Mouse (Mus musculus) liver, embryonic 13.5 days (tissue): Measurements from ENCODE around the gene Tomm5. TPM values are rescaled to one million over a fixed set of nuclear protein-coding genes. Genes with fewer than 3 reads are reported as not detected.
A peak's percentile ranks its signal among the peaks of the same experiment; 100 is the strongest.
"Not testable (repeated sequence)": the region's sequence is repeated elsewhere in the genome, so short reads cannot be mapped to it uniquely, and the experiment has no call there.

Experiments used
- ATAC-seq: fragments of 200-750 bp; cut with Nextera tagmentation; 2 replicates; pipeline ENCODE4 v1.8.0; 2017; ENCODE audit warnings: low read depth, mild to moderate bottlenecking, moderate number of reproducible peaks, moderate library complexity
- DNase-seq: peaks from one replicate; pipeline ENCODE4 v3.0.0; 2022
- H3K27ac ChIP-seq: fragments of 300-500 bp; sonication (generic); 2 replicates; pipeline ENCODE4 v1.5.1; 2015; ENCODE audit warnings: moderate library complexity, mild to moderate bottlenecking, inconsistent platforms
- H3K27me3 ChIP-seq: fragments of 300-500 bp; sonication (generic); 2 replicates; pipeline ENCODE4 v1.6.1; 2015; ENCODE audit warnings: mild to moderate bottlenecking, inconsistent platforms
- H3K36me3 ChIP-seq: fragments of 300-500 bp; sonication (generic); 2 replicates; pipeline ENCODE4 v1.6.1; 2015; ENCODE audit warnings: mild to moderate bottlenecking, inconsistent platforms
- H3K4me1 ChIP-seq: fragments of 300-500 bp; sonication (generic); replicated peaks from 2 replicates; pipeline ENCODE4 v1.6.1; 2015; ENCODE audit warnings: inconsistent platforms
- H3K4me2 ChIP-seq: fragments of 300-500 bp; sonication (generic); 2 replicates; pipeline ENCODE4 v1.6.1; 2015; ENCODE audit warnings: inconsistent platforms, mild to moderate bottlenecking, moderate library complexity
- H3K4me3 ChIP-seq: fragments of 300-500 bp; sonication (generic); replicated peaks from 2 replicates; pipeline ENCODE4 v1.5.1; 2015; ENCODE audit warnings: mild to moderate bottlenecking, inconsistent platforms
- H3K9ac ChIP-seq: fragments of 300-500 bp; sonication (generic); 2 replicates; pipeline ENCODE4 v1.6.1; 2015; ENCODE audit warnings: mild to moderate bottlenecking, inconsistent platforms
- H3K9me3 ChIP-seq: fragments of 300-500 bp; sonication (generic); replicated peaks from 2 replicates; pipeline ENCODE4 v1.6.1; 2016; ENCODE audit warnings: inconsistent platforms
- WGBS: fragments of 180-500 bp; shearing (Covaris S2); methylation state at CpG from one replicate; pipeline ENCODE4 v1.1.7; 2015; ENCODE audit not compliant: insufficient replicate concordance; 5-methylcytosine and 5-hydroxymethylcytosine counted together
- polyA plus RNA-seq: library from polyadenylated mRNA; unstranded; fragments of >200 nt; fragmentation: Nextera tagmentation; extraction: Ambion mirVana; gene quantifications from 2 replicates; pipeline ENCODE4 v1.2.1, GENCODE M21; 2015

Tomm5 gene
- polyA plus RNA-seq, 1 experiment from 2014 or later, result 263 TPM

DNA sequence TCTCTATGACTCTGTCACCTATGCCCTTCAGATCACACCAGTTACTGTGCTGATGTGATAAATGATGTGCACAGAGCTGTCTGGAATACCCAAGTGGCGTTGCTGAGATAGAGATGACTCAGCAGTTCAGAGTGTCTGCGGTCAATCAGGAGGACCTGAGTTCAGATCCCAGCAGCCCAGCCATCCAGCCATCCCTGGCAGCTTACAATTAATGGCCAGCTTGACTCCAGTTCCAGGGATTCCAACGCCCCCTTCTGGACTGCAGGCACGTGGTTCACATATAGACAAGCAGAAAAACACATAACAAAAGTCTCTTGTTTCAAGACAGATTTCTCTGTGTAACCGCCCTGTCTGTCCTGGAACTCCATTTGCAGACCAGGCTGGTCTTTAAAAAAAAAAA, 1.5 kb downstream of the Tomm5 start:
- no peaks in the 10 kb centered on the region for H3K9me3 ChIP-seq
- peak overlapping the region; percentile 80 for H3K4me2 ChIP-seq
- no peaks in the 10 kb centered on the region for H3K27me3 ChIP-seq
- ATAC-seq (no peak), DNase-seq (peak; percentile 21)
- peak overlapping the region; percentile 78 for H3K4me3 ChIP-seq
- H3K4me1 ChIP-seq, result peaks cover 31% of the 10 kb centered on the region
- H3K36me3 ChIP-seq, result peaks cover 42% of the 10 kb centered on the region
- no peak overlapping the region for H3K27ac ChIP-seq
- peak overlapping the region; percentile 84 for H3K9ac ChIP-seq
- 36% methylated on average over 5 of the region's 5 CpGs for WGBS

DNA sequence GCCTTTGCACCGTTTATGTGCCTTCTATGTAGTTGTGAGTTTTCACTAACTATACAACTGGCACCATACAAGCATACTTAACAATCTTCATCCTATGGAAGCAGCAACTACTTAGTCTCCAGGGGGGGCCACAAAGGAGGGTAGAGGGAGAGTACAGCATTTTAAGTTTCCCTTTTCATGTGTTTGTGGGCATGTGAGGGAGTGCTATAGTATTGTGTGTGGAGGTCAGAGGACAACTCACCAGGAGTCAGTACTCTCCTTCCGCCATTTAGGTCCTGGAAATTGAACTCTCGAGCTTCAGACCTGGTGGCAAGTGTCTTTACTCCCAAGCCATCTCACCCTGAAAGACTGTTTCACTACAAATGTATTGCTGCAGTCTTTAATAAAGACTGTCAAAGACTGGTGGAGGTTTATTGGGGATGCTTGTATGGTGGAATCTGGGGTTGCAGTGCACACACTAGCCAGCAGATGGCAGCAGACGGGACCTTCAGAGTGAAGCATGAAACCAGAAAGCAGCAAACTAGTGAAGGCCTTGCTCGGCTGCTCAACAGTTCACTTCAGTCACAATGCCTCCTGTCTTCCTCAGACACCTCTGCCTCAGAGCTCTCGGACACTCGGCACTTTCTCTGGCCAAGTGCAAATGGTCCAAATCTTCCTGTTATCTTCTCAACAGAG, 10.6 kb downstream of the Tomm5 start:
- Histone ChIP-seq H3K4me1 (peaks cover 7% of the 10 kb centered on the region; the same call in 1 of the 2 replicates), H3K4me3 (no peak overlapping the region), H3K27me3 (peaks cover 5% of the 10 kb centered on the region; the same call in 1 of the 2 replicates), H3K9me3 (no peaks in the 10 kb centered on the region), H3K27ac (no peak overlapping the region), H3K36me3 (peaks cover 4% of the 10 kb centered on the region), H3K4me2 (no peak overlapping the region), H3K9ac (no peak overlapping the region)
- peak; percentile 49 for DNase-seq
- WGBS, result 24% methylated on average over 7 of the region's 7 CpGs
- ATAC-seq, result 0 out of 2 replicates have a peak, but pooled peaks have one; percentile 39

DNA sequence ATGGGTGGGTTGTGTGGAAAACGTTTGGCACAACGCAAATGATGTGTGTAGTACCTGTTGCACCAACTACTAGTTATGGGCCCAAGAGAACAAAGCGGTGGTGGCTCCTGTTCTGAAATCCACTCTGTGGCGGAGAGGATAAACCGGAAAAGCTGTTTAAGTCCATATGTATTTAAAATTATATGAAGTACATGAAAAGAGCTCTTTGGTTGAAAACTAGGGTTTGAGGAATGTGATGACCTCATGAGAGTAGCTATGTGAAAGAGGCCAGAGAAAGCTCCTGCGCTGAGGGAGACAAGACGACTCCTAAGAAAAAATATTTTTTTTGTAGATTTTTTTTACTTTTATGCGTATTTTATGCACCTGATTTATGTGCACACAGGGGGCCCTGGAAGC, 23.0 kb downstream of the Tomm5 start:
- ATAC-seq (no peak), DNase-seq (no peak)
- 47% methylated on average over 8 of the region's 8 CpGs for WGBS
- peaks cover 61% of the 10 kb centered on the region for H3K4me1 ChIP-seq
- no peaks in the 10 kb centered on the region for H3K9me3 ChIP-seq
- no peaks in the 10 kb centered on the region for H3K36me3 ChIP-seq
- H3K27me3 ChIP-seq, result no peaks in the 10 kb centered on the region
- H3K9ac ChIP-seq, result peak overlapping the region; percentile 51
- peak overlapping the region; percentile 92 for H3K4me3 ChIP-seq
- peak overlapping the region; percentile 100 for H3K4me2 ChIP-seq
- H3K27ac ChIP-seq, result peak overlapping the region; percentile 44

DNA sequence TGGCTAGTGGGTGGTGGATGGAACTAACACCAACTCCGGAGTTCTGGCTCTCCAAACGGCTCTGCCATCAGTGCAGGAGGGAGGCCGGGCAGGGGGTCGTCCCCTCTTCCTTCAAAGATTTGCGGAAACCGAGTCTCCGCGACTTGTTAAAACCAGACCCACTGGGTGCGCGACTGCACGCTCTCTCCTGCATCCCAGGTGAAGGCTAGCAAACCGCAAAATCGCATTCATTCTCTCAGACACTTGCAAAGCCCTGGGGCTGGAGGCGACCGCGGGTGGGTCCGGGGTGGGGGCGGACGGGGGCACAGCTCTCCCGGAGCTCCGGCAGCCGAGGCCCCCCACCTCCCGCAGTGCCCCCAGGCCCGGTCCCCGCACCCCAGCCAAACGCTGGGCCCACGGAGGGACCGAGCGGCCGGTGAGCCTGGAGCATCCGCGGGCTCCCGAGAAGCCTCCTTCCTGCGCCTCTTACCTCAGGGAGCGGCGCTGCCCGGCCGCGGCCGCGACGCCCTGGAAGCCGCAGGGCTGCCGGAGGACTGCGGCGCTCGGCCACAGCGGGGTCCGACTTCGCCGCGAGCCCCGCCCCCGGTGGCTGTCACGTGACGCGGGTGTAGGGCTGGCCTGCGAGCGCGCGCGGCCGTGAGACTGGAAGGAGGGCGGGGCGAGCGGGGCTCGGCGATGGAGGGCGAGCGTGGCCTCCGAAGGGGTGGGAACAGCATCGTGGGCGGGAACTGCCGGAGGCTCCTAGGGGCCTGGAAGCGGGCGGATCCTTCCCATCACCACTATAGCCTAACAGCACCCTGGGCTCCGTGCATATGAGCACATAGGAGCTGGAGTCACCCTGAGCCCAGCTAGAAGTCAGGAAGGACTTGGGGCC, 23.7 kb downstream of the Tomm5 start, which contains the start of gene Fbxo10:
Fbxo10 (minus strand) TSS at position 584 of the 874 bp plus-strand sequence.
- peaks cover 61% of the 10 kb centered on the region for H3K4me1 ChIP-seq
- under 1% methylated on average over 66 of the region's 77 CpGs for WGBS
- peak; percentile 96 for ATAC-seq

DNA sequence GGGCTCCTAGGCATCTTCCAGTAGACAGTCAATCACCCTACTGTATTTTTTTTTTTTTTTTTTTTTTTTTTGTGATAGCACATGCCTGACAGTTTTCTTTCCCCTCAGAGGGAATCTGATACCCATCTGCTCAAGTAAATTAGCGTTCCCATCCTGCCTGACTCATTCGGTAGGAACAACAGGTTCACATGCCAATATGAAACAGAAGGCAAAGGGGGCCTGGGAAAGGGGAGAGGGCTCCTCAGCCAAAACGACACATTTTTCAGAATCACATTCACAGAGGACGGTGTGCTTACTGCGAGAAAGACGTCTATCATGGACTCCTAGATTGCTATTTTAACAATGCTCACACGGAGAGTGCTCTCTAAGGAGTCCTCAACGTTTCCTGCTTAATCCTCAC, 24.4 kb downstream of the Tomm5 start:
- WGBS, result 8% methylated on average over 8 of the region's 8 CpGs
- Histone ChIP-seq H3K4me2 (peak overlapping the region; percentile 100), H3K27ac (no peak overlapping the region), H3K9me3 (no peaks in the 10 kb centered on the region), H3K4me3 (peak overlapping the region; percentile 92), H3K4me1 (peaks cover 61% of the 10 kb centered on the region), H3K36me3 (0 out of 2 replicates have a peak, but pooled peaks cover 5% of the 10 kb centered on the region), H3K9ac (peak overlapping the region; percentile 97), H3K27me3 (no peaks in the 10 kb centered on the region)
- no peak for ATAC-seq
- no peak for DNase-seq

More for the DNA sequence above, 23.7 kb downstream of the Tomm5 start, which contains the start of gene Fbxo10:
- Histone ChIP-seq H3K27ac (peak within 1 kb of the TSS; percentile 86), H3K36me3 (no peaks in the 10 kb centered on the region), H3K9me3 (no peaks in the 10 kb centered on the region), H3K27me3 (no peaks in the 10 kb centered on the region), H3K4me3 (peak within 1 kb of the TSS; percentile 92), H3K9ac (peak within 1 kb of the TSS; percentile 97), H3K4me2 (peak within 1 kb of the TSS; percentile 100)
- peak; percentile 91 for DNase-seq

DNA sequence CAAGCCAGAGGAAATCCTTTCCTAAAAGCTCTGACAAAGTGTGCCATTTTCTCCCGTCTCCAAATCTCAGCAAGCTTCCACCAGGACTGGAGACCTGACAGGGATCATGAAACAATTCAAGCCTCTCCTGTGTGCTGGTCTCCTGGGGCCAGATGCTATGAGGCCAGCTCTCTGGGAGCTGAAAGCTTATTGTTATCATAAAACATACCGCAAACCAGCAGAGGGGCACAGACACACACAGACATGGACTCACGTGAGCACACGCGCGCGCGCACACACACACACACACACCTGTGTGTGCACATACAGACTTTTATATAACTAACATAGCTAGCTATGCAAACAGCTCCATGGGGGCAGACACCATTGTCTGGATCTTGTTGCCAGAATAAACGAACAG, 25.0 kb downstream of the Tomm5 start:
- Histone ChIP-seq H3K9me3 (0 out of 2 replicates have a peak, but pooled peaks cover under 1% of the 10 kb centered on the region), H3K4me2 (peak overlapping the region; percentile 100), H3K27me3 (no peaks in the 10 kb centered on the region), H3K4me3 (peak overlapping the region; percentile 92), H3K36me3 (0 out of 2 replicates have a peak, but pooled peaks cover 6% of the 10 kb centered on the region), H3K9ac (0 out of 2 replicates have a peak overlapping the region, but pooled peaks have one; percentile 97), H3K4me1 (peaks cover 61% of the 10 kb centered on the region), H3K27ac (no peak overlapping the region)
- ATAC-seq (no peak), DNase-seq (no peak)
- 79% methylated on average over 9 of the region's 9 CpGs for WGBS

DNA sequence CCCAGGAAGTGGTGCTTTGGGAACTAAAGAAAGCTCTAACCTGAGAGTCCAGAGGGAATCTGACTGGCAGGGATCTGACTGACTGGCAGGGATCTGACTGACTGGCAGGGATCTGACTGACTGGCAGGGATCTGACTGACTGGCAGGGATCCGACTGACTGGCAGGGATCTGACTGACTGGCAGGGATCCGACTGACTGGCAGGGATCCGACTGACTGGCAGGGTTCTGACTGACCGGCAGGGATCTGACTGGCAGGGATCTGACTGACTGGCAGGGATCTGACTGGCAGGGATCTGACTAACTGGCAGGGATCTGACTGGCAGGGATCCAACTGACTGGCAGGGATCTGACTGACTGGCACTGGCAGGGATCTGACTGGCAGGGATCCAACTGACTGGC, 26.9 kb downstream of the Tomm5 start:
- H3K4me2 ChIP-seq, result not testable (repeated sequence)
- 78% methylated on average over 4 of the region's 4 CpGs for WGBS

DNA sequence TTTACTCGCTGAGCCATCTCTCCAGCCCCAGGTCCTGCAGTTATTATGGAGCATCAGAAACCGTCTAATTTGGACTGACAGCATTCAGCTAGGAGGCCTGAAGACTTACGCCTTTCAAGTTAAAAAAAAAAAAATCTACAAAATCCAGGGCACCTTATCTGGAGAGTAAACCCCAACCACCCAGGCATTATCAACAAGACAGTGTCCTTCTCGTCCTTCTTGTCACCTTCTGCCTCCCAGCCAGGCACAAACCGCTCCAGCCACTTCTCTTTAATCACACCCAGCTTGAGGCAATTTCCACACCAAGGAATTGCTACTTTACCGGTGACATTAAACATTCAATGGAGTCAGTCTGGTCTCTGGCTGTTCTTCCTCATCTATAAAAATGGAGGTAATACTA, 34.4 kb downstream of the Tomm5 start:
- Histone ChIP-seq H3K36me3 (peaks cover 4% of the 10 kb centered on the region; the same call in 1 of the 2 replicates), H3K4me1 (peaks cover 71% of the 10 kb centered on the region), H3K27me3 (no peaks in the 10 kb centered on the region), H3K9me3 (0 out of 2 replicates have a peak, but pooled peaks cover 4% of the 10 kb centered on the region), H3K9ac (peak overlapping the region; percentile 46; the same call in 1 of the 2 replicates), H3K4me2 (peak overlapping the region; percentile 25), H3K4me3 (no peak overlapping the region), H3K27ac (peak overlapping the region; percentile 84)
- 15% methylated on average over 6 of the region's 6 CpGs for WGBS
- DNase-seq (peak; percentile 62), ATAC-seq (peak; percentile 86)

More for the DNA sequence above, 26.9 kb downstream of the Tomm5 start:
- H3K4me1 ChIP-seq, result peaks cover 46% of the 10 kb centered on the region
- not testable (repeated sequence) for H3K27ac ChIP-seq, ATAC-seq, H3K4me3 ChIP-seq, H3K9ac ChIP-seq, H3K27me3 ChIP-seq, H3K9me3 ChIP-seq, H3K36me3 ChIP-seq, DNase-seq

DNA sequence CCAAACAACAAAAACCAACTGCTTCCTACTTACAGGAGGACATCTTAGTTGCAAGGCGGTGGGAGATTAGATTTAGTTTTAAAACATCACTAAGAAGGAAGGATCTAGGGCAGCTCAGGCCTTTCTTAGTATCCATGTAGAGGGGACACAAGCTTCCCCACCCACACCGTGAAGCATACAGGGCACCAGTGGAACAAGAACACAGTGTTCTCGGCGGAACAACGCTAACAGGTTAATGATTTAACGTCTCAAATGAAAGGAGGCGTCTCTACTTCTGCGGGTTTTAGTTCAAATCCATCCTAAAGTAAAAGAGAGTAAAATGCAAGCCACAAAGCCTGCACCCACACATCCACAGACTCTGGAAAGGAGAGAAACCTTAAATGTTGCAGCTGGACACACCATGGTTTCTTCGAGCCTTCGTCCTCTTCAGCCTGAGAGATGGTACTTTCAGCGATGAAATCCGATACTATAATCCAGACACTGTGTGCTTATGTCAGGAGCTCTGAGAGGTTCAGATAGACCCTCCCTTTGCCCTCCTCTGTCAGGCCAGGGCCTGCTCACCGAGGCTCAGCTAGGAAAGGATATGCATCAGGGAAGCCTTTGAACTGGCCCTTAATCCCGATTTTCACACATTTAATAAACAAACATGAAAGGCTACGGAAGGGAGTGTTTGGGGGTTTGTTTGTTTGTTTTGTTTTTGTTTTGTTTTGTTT, 35.5 kb downstream of the Tomm5 start:
- H3K4me3 ChIP-seq, result no peak overlapping the region
- no peak overlapping the region for H3K9ac ChIP-seq
- ATAC-seq, result no peak
- no peaks in the 10 kb centered on the region for H3K27me3 ChIP-seq
- 0 out of 2 replicates have a peak overlapping the region, but pooled peaks have one; percentile 19 for H3K27ac ChIP-seq
- H3K4me1 ChIP-seq, result peaks cover 80% of the 10 kb centered on the region
- no peaks in the 10 kb centered on the region for H3K36me3 ChIP-seq
- no peak overlapping the region for H3K4me2 ChIP-seq
- DNase-seq, result no peak
- 77% methylated on average over 15 of the region's 15 CpGs for WGBS
- H3K9me3 ChIP-seq, result no peaks in the 10 kb centered on the region

DNA sequence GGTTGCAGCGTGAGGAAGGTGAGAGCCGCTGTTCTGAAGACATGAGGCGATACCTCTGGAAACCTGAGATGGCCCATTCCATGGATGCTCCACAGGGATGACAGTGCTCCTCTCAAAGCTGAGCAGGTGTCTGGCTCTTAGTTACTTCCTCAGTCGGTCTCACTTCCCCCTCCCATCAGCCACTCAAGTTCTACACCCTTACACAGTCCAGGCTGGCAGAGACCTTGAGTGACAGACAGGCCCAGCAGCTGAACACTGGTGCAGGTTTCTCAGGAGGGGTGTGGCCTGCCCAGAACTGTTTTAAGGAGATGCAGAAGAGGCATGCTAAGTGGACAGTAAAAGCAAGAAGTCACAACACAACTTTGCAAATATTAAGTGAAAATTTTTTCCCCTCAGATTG, 40.2 kb downstream of the Tomm5 start:
- ATAC-seq (no peak), DNase-seq (no peak)
- no peak overlapping the region for H3K4me2 ChIP-seq
- peaks cover 55% of the 10 kb centered on the region for H3K4me1 ChIP-seq
- no peaks in the 10 kb centered on the region for H3K27me3 ChIP-seq
- H3K4me3 ChIP-seq, result no peak overlapping the region
- H3K9ac ChIP-seq, result no peak overlapping the region
- H3K36me3 ChIP-seq, result no peaks in the 10 kb centered on the region
- WGBS, result 75% methylated on average over 4 of the region's 4 CpGs
- no peak overlapping the region for H3K27ac ChIP-seq
- no peaks in the 10 kb centered on the region for H3K9me3 ChIP-seq
